Mouse (Mus musculus): ENCODE data around the gene Slc9a3r1. TPM values are rescaled to one million over a fixed set of nuclear protein-coding genes. Genes with fewer than 3 reads are reported as not detected.

The Slc9a3r1 gene
- total RNA-seq, 4 experiments from 2014 or later, result 7.3 to 8.5 (median 8.5) TPM

- DNase-seq (ENCODE audit: low spot score), result no peak
Observed at GRCm38 (mm10) chr11:115162205-115162601, 938 bp upstream of the Slc9a3r1 start.

DNA sequence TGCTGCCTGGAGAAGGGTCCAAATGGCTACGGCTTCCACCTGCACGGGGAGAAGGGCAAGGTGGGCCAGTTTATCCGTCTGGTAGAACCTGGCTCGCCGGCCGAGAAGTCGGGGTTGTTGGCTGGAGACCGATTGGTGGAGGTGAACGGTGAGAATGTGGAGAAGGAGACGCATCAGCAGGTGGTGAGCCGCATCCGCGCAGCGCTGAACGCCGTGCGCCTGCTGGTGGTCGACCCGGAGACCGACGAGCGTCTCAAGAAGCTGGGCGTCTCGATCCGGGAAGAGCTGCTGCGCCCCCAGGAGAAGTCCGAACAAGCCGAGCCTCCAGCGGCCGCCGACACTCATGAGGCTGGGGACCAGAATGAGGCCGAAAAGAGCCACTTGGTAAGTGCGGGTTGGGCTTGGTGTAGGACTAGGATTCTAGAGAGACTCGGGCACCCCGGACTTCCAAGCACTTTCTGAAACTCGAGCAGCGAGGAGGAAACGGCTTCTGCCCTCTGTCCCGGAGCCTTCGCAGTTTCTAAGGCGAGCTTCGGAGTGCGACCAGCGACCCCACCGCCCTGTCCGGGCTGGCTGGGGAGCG is 518 bp downstream of the Slc9a3r1 start:
- no peak for DNase-seq (ENCODE audit: low spot score)

GRCm38 (mm10) chr11:115164341-115164975 is 1.3 kb downstream of the Slc9a3r1 start:
- DNase-seq (ENCODE audit: low spot score), result no peak

DNA sequence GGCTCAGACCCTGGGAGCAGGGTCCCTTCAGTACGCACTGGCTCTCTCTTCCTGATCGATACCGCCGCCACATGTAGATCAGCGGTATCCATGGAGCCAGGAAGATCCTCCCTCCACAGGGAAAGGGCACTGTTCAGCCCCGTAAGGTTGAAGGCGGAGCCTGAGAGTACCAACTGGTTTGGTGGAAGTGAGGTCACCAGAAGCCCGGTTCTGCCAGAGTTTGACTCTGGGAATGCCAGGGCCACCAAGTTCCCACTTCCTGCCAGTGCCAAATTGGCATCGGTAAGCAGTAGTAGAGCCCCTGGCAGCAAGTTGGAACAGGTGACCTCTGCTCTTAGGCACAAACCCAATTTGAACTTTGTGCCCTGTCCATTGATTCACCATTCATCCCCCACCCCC is 1.8 kb downstream of the Slc9a3r1 start:
- no peak for DNase-seq (ENCODE audit: low spot score)

DNA sequence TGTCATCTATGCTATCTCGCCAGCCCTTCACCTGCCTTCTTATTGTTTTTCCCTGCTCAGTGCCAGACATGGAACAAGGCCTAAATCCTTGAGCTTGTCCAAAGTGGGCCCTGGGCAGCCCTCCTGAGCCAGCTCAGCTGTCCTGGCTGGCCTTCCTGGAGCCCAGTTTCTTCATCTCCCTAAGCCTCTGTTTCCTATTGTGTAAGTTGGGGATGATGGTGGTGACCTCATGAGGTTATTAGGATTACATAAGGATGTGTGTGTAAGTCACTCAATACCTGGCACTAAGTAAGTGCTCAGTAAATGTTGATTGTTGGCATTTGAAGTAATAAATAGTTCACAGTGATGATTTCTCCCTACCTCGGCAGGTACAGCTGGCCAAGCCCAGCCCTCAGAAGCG is 3.6 kb downstream of the Slc9a3r1 start:
- no peak for DNase-seq (ENCODE audit: low spot score)

DNA sequence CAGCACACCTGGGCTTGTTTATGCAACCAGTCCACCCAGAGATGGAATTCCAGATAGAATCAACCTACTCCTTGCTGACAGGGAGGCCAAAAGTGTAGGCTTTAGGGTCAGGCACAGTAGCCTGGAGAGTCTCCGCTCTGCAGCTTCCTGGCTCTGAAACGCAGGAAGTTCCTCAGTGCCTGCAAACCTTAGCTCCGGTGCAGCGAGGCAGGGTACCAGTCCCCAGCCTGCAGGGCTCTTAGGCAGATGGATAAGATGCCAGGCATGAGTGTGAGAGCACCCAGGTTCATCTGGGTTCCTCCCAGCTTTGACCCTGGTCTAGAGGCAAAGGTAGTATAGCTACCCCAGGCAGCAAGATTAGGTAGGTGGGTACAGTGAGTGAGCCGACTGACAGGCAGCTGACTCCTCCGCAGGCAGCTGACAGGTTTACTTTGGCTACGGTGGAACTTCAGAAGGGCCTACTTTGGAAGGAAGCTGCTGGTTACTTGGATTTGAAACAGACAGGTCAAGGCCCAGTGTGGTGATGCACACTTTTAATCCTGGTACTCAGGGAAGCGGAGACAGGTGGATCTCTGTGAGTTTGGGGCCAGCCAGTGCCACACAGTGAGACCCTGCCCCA is 4.6 kb downstream of the Slc9a3r1 start:
- no peak for DNase-seq (ENCODE audit: low spot score)

DNA sequence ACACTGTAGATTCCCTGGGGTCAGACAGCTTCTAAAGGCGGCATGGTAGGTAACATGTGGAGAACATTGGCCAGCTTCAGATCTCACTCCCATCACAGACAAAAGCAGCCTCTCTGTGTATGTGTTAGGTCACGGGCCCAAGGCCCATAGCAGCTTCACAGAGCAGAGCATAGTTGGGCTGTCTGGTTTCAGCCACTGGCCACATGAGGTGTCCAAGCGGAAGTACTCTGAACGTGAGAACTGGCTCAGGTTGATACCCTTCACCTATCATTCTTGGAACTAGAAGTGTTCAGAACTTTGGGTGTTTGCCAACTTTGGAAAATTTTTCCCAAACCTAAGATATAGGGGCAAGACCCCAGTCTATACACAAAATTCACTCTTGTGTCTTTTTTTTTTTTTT is 6.3 kb downstream of the Slc9a3r1 start:
- no peak for DNase-seq (ENCODE audit: low spot score)

DNA sequence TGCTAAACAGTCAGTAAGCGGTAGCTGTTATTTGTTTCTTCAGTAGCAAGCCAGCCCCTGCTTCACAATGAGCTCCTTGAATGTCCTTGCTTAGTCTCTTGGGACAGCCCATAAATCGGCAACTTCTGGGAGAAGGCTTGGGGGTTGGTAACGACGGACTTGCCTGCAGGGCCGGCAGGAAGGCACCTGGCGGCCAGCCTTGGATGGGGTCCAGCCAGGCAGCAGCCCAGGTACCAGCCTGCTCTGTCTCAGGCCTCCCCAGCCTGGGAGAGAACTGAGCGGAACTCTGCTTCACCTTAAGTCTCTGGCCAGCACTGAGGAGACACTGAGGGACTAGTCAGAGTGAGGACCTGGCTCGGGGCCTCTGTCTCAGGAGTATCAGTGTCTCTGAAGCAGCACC is 8.0 kb downstream of the Slc9a3r1 start:
- DNase-seq (ENCODE audit: low spot score), result no peak

- peak; percentile 57 for DNase-seq (ENCODE audit: low spot score)
Observed at GRCm38 (mm10) chr11:115172825-115173287, 9.7 kb downstream of the Slc9a3r1 start.

- DNase-seq (ENCODE audit: low spot score), result no peak
Observed at GRCm38 (mm10) chr11:115173549-115174339, 10.6 kb downstream of the Slc9a3r1 start.

DNA sequence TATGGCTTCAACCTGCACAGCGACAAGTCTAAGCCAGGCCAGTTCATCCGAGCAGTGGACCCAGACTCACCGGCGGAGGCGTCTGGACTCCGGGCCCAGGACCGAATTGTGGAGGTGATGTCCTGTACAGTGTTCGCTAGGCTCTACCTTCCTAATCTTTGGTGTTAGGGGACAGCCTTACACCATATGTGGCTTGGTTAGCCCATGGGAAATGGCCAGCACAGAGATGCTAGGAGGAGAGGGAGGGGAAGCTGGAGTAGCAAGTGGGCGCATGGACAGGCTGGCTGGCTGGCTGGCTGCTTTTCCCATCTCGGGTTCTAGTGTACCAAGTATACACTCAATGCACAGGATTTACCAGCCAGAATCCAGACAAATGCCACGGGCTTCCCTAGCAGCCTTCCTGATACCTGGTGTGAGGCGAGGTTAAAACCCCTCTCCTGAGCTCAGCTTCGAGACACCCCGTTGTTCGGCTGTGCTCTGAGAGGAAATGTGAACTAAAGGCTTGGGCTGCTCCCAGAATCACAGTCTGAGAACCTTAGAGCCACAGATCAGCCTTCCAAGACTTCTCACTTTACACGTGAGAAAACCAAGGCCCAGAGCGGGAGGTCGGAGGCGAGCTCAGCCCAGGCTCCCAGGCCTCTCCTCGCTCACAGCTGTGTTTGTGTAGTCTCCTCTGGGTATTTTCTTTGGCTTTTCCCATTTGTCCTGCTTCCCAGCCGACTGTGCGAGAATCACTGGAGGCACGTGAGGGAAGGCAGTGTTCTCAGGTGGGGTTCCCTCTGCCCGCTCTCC is 13.5 kb downstream of the Slc9a3r1 start:
- no peak for DNase-seq (ENCODE audit: low spot score)

DNA sequence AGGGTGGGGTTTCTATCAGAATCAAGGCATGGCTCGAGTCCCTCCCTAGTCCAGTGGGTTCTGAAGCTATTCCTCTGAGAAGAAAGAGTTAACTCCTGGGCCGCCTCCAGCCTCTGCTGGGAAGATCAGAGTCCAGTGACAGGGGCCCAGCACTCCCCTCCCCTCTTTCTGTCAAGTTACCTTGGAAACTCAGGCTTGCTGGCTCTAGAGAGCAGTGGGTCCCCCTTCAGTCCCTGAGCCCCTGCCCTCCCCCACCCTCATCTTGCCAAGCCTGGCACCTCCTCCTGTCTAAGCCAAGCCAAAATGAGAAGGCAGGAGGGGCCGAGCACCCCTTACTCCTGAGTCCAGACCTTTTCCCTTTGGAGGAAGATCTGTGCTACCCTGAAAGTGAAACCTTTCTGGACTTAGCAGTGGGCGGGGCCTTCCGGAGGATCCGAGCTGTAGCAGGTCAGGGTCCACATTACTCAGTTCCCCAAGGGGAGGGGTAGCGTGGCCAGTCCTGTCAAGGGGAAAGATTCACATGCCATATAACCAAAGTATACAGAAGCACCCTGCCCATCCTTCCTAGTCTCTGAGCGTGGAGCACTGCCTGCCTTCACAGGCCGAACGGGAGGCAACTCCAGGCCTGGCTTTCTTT is 14.5 kb downstream of the Slc9a3r1 start:
- no peak for DNase-seq (ENCODE audit: low spot score)

- no peak for DNase-seq (ENCODE audit: low spot score)
Observed at GRCm38 (mm10) chr11:115178766-115179165, 15.6 kb downstream of the Slc9a3r1 start.

DNA sequence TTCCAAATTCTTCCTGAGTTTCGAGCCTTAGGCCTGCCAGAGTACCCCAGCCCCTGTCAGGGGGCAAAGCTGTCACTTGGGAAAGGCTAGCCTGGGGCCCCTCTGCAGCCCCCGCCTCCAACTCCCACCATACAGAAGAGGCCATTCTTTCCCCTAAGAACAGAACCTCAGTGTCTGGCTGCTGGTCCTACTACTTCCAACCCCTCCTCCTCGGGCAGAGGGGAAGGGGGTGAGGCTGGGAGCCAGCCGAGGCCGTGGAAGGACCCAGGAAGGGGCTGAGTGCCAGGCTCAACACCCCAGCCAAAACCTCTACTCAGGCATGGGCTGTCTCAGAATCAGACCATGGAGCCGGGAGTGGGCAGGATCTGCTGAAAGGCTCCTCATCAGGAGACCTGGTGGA is 16.1 kb downstream of the Slc9a3r1 start:
- no peak for DNase-seq (ENCODE audit: low spot score)

GRCm38 (mm10) chr11:115179881-115180280 is 16.7 kb downstream of the Slc9a3r1 start:
- DNase-seq (ENCODE audit: low spot score), result no peak

DNA sequence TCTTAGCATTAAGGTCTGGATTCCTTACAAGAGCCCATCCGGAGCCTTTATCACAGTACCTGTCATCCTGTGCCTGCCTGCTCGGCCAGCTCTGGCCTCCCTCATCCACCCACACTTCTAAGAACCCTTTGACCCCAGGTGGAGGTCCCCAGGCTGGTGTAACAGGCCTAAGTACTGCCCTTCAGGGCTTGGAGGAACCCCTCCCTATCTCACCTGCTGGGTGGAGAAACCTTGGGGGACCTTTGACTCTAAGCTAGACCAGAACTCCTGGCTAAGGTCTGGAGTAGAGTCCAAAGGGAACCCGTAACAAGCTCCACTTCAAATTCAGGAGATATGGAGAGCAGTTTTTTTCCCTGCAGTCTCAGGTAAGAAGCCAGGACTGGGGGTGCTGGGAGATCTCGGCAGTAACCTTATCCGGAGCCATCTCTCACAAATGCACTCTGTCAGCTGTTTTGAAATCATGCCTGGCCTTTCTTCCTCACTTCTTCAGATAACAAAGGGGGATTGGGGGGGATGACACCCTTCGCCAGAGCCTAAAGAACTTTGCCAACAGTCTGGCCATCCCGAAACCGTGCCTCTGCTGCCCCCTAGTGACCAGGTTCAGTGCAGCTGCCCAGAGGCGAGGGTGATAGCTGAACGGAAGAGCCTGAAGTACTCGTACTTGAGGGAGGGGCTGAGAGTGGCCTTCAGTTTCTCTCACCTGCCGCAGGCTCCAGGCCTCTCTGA is 18.9 kb downstream of the Slc9a3r1 start:
- DNase-seq (ENCODE audit: low spot score), result peak; percentile 78

DNA sequence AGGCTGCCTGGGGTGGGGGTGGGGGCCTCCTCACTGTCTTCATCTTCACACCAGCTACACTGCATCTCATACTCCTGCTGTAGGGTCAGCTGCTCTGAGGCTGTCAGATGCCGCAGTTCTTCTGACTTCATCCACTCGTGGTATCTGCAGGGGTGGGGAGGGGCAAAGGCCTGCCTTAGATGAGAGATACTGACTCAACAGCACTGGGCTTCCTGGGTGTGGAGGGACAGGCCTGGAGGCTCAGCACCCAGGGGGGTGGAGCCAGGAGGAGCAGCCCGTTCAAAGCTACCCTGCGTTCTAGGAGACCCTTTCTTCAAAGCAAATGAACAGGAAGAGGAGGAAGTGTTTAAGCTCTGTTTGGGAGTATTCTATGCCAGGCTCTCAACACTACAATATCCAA is 21.8 kb downstream of the Slc9a3r1 start:
- no peak for DNase-seq (ENCODE audit: low spot score)

- peak; percentile 98 for DNase-seq (ENCODE audit: low spot score)
Observed at GRCm38 (mm10) chr11:115187224-115187639, 24.1 kb downstream of the Slc9a3r1 start, which contains the start of gene Tmem104. TSS of gene Tmem104 (plus strand) at chr11:115187487.

DNA sequence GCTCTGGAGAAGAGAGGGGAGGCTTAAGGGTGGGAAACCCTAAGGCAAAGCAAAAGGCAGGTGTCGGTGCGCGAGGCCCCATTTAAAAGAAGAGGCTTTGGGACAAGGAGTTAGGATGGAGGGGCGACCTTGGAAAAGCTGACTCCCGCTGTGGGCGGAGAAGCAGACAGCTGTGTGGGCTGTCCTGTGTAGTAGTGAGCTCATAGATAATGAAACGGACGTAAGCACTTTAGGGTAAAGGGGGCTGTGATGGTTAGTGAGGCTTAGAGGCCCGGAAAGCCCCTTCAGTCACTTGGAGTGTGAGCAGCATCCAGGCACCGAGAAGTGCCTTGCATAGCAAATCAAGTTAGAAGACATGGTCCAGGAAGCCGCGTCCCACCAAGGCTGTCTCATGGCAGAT is 24.6 kb downstream of the Slc9a3r1 start, which contains the start of gene Nat9:
Nat9 (minus strand) TSS at position 167 of the 400 bp plus-strand sequence.
- no peak for DNase-seq (ENCODE audit: low spot score)

Data from heart, adult 8-10 months (tissue).